Mouse (Mus musculus): ENCODE data around the gene Scgb2b21. TPM values are rescaled to one million over a fixed set of nuclear protein-coding genes. Genes with fewer than 3 reads are reported as not detected.
"Not testable (repeated sequence)": the region's sequence is repeated elsewhere in the genome, so short reads cannot be mapped to it uniquely, and the experiment has no call there.

Gene Scgb2b21
- polyA plus RNA-seq (2016; fragmentation: Nextera tagmentation; extraction: Ambion mirVana), result not detected in 2 replicates

- no peak within 1 kb of the TSS for H3K4me3 ChIP-seq
- H3K36me3 ChIP-seq (replicated peaks), result no peaks in the 10 kb centered on the region
- no peak within 1 kb of the TSS for H3K27ac ChIP-seq
- peaks cover 89% of the 10 kb centered on the region for H3K9me3 ChIP-seq
- no peak for DNase-seq (ENCODE audit: extremely low spot score, low spot score)
- H3K4me1 ChIP-seq, result no peaks in the 10 kb centered on the region
- no peaks in the 10 kb centered on the region for H3K27me3 ChIP-seq (ENCODE audit: poor library complexity, severe bottlenecking)
Observed at GRCm38 (mm10) chr7:33520358-33520757, at the start of gene Scgb2b21. Gene Scgb2b21 (minus strand): TSS chr7:33520458.

- not testable (repeated sequence) for DNase-seq (ENCODE audit: extremely low spot score, low spot score); H3K4me3 ChIP-seq; H3K36me3 ChIP-seq (replicated peaks); H3K27ac ChIP-seq; H3K27me3 ChIP-seq (ENCODE audit: poor library complexity, severe bottlenecking); H3K4me1 ChIP-seq
- WGBS, result 87% methylated on average over 12 of the region's 12 CpGs
- peaks cover 46% of the 10 kb centered on the region for H3K9me3 ChIP-seq
Observed at GRCm38 (mm10) chr7:33543420-33543819, 23.2 kb upstream of the Scgb2b21 start.

Other genes starting within 250 kb of the Scgb2b21 start
- not detected in 2 replicates for gene Scgb2b19, start 240.1 kb downstream of the Scgb2b21 start, polyA plus RNA-seq (2016; fragmentation: Nextera tagmentation; extraction: Ambion mirVana)
- not detected in 2 replicates for gene Scgb1b19, start 233.2 kb downstream of the Scgb2b21 start, polyA plus RNA-seq (2016; fragmentation: Nextera tagmentation; extraction: Ambion mirVana)
- gene Scgb2b20, start 154.1 kb downstream of the Scgb2b21 start, polyA plus RNA-seq (2016; fragmentation: Nextera tagmentation; extraction: Ambion mirVana), result not detected in 2 replicates
- not detected in 2 replicates for gene Scgb1b20, start 147.2 kb downstream of the Scgb2b21 start, polyA plus RNA-seq (2016; fragmentation: Nextera tagmentation; extraction: Ambion mirVana)
- not detected in 2 replicates for gene Scgb2b24, start 218.9 kb upstream of the Scgb2b21 start, polyA plus RNA-seq (2016; fragmentation: Nextera tagmentation; extraction: Ambion mirVana)
- not detected in 2 replicates for gene Scgb1b24, start 223.3 kb upstream of the Scgb2b21 start, polyA plus RNA-seq (2016; fragmentation: Nextera tagmentation; extraction: Ambion mirVana)